Mouse (Mus musculus) spleen, adult 12 weeks (tissue): ENCODE measurements around the gene Bax.

Experiments
- DNase-seq: peaks from one replicate; pipeline ENCODE4 v3.0.0; 2022; ENCODE audit warnings: low spot score

Bax gene

DNA sequence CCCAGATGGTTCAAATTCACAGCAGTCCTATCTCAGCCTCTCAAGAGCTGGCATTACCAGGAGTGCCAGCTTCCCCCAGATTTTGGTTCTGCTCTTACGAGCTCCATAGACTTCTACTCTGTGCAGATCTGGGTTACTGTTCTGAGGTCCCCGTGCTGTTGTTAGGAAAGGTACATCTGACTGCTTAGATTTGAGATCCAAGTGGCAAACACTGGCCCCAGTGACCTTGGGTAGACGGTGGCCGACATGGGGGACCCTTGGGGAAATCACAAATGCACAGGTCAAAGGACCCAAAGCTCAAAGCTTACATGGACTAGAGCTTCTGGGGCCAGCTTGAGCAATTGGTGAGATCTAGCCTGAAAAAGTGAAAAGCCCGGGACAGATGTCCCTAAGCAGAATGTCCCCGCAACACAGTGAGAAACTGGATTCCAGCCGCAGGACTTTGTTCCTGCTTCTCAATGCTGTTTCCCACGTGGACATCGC is 9.9 kb downstream of the Bax start:
- no peak for DNase-seq

GRCm38 (mm10) chr7:45455932-45456696 is 10.6 kb downstream of the Bax start:
- DNase-seq: no peak

GRCm38 (mm10) chr7:45454971-45455370 is 11.7 kb downstream of the Bax start:
- DNase-seq: no peak

GRCm38 (mm10) chr7:45451344-45451982 is 15.2 kb downstream of the Bax start:
- DNase-seq: peak; percentile 74

- DNase-seq: no peak
Observed at GRCm38 (mm10) chr7:45449974-45450373, 16.7 kb downstream of the Bax start.

DNA sequence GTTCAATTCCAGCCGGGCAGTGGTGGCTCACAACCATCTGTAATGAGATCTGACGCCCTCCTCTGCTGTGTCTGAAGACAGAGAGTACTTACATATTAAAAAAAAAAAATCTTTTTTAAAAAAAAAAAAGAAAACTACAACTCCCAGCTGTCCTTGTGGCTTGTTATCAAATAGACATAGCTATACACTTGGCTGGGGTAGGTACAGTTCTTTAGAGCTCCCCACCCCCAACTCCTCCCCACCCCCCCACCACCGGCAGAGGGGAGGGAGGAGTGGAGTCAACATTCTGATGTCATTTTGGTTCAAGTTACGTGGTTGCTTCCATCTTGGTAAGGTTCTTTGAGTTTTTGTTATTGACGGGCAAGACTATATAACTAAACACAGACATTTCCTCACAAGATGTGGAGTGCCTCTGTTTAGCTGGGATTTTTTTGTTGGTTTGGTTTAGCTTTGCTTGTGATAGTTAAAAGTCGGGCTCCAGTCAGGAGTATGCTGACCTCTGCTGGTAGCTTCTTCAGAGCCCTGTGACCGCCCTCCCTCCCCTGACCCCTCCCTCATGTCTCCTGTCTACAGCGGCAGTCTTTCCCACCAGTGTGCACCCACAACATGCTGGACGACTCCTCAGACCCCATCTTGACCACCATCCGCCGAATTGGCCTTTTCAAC is 19.2 kb downstream of the Bax start:
- DNase-seq: no peak

- no peak for DNase-seq
Observed at GRCm38 (mm10) chr7:45446589-45446988, 20.1 kb downstream of the Bax start.

DNA sequence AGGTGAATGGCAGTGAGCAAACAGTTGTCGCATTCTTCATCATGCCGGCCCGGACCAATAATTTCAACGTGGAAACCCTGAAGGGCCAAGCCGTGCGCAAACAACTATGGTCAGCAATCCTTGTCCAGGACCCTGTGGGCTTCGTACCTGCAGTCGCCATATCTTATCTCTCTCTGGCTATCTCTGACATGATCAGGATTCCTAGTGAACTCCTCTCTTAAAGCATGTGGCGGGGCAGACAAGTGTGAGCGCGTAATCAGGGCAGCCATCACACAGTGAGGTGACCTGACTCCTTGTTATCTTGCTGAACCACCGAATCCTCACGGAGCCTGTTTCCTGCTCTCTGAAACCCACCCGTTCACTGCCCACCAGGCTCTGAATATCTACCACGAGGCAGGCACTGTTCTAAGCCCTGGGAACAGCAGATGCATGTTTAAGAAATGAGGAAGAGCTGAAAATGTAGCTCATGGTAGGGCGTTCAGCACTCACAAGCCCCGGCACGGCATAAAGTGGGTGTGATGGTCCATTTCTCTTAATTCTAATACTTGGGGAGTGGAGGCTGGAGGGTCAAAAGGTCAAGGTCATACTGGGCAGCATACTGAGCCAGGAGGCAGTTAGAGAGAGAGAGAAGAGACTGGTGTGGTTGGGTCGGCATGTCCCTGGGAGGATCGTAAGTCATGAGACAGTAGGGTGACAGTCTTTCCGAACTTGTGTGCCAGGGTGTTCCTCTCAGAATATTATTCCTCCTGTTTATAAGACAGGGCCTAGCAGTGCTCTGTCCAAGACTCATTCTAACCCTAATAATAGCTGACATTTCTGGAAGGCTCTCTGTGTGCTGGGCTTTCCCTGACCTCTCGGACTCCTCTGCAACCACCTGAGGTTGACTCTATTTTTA is 22.9 kb downstream of the Bax start:
- DNase-seq: no peak

DNA sequence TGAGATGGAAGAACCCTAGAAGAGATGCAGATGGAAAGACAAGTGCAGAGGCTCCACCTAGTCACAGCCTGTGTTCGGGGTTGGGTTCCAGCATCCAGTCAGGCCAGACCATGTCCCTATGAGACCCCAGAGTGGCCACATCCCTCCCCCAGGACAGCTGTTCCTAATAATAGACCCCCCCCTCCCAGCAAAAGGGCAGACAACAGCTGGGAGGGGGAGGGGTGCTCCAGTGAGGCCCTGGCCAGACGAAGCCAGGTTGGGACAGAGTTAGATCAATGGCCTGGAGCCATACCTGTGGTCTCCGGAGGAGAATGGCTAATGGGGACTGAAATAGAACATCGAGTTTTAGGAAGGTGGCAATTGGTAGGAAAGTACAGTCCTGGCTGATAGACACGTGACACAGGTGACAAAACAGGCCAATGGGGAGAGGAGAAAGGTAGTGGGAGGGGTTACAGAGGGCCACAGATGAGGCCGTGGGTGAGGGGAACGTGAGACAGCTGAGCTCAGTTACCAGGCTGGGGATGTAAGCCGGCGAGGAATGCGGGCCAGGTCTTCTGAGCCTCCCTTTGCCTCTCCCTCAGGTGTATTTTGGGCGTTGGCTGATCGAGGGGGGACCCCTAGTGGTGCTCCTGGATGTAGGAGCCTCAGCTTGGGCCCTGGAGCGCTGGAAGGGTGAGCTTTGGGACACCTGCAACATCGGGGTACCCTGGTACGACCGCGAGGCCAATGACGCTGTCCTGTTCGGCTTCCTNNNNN is 29.0 kb downstream of the Bax start, which contains the start of gene Ruvbl2:
TSS of gene Ruvbl2 (minus strand) at position 576 of the 756 bp plus-strand sequence.
- DNase-seq: no peak

DNA sequence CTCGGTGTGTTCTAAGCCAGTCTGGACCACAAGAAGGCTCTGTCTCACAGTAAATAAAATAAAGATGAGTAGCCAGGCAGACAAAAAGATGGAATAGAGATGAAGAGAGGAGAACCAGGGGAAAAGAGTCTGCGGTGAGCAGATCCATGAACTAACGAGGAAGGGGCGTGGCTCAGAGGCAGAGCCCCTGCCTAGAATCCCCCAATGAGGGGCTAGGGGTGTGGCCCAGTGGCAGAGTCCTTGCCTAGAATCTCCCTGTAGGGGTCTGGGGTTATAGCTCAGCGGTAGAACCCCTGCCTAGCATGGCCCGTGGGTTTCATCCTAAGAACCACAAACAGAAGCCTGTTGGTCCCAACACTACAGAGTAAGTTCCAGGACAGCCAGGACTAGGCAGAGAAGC is 29.7 kb downstream of the Bax start:
- no peak for DNase-seq

- no peak for DNase-seq
Observed at GRCm38 (mm10) chr7:45436444-45436843, 30.3 kb downstream of the Bax start.

GRCm38 (mm10) chr7:45435038-45435437 is 31.7 kb downstream of the Bax start:
- DNase-seq: no peak

DNA sequence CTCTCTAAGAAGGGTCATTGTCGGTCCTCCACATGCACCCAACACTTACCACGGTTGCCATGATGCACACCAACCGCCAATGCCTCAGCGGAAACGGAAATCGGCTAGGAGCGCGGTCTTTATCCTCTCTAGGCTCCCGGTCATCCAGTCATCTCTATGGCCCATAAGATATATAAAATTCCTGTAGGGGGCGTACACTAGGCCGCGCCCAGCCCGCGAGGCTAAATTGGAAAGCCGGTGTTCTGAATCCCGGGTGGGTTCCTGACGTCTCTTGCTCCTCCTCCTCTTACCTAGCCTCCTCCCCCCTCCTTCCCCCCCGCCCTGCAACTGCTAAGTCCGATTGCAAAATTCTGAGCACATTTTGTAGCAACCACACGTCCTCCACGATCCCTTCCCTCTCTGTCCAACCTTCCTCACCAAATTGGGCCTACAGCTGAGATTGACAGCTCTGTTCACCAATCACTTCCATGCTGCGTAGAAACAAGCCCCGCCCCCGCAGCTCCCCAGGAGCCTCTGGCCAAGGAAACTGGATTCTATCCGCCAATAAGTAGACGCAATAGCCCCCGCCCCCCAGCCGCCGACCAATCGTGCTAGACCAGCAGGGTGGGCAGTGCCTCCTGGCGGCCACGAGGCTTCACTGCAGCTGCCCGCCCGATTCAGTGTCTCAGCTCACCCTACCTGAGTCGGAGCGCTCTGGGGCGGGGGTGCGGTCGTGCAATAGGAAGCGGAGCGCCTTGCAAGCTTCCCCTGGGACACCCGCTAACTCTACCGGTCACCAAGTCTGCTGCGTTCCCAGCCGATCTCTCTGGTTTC is 32.3 kb downstream of the Bax start, which contains the start of gene Gys1:
TSS of gene Gys1 (plus strand) at position 642 of the 813 bp plus-strand sequence.
- DNase-seq: peak; percentile 98

GRCm38 (mm10) chr7:45433835-45434202 is 32.9 kb downstream of the Bax start:
- DNase-seq: no peak

GRCm38 (mm10) chr7:45426556-45426955 is 40.1 kb downstream of the Bax start:
- no peak for DNase-seq

DNA sequence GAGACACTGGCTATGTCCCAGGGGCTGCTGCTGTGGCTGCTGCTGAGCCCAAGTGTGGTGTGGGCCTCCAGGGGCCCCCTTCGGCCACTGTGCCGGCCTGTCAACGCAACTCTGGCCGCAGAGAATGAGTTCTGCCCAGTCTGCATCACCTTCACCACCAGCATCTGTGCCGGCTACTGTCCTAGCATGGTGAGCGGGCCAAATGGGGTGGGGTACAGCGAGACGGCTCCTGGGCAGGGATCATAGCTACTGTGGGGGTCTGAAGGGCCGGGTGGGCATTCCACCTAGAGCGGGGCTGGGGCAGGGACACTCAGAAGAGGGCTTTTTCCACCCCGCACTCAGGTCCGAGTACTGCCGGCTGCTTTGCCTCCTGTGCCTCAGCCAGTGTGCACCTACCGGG is 45.5 kb downstream of the Bax start:
- DNase-seq: no peak

- no peak for DNase-seq
Observed at GRCm38 (mm10) chr7:45420615-45420919, 46.1 kb downstream of the Bax start, which contains the start of gene Lhb. TSS of gene Lhb (plus strand) at chr7:45420820.

DNA sequence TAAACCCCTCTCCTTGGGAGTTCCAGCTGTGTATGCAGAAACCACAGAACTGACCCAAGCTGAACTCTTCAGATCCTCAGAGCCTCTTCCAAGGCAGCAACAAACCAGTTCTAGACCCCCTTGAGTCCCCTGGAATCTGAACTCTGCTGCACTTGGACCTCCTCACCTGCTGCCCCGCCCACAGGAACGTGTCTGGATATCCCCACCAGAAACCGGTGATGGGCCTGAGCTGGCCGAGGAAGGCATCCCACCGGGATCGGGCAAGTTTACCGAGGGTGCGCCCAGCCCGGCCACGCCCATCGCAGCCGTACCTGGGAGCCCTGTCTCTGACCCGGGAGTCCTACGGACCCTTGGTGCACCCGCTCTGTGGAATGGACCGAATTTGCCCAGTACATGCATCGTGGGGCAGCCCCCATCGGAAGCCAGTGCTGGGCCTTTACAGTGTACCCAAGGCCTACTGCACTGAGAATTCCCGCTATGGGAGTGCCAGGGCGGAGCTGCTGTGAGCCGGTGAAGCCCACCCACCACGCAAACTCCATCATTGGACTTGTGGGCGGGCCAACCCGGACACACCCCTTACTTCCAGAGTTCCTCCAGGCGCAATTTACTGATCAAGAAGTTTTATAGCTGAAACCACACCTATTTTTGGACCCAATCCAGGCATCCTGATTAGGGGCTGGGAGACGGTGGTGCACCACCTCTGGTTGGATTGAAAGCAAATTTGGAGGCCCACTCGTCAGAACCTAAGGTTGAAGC is 46.7 kb downstream of the Bax start:
- DNase-seq: no peak

- no peak for DNase-seq
Observed at GRCm38 (mm10) chr7:45417962-45418492, 48.7 kb downstream of the Bax start.
